Mouse (Mus musculus) hindbrain, postnatal 0 days (tissue): Measurements from ENCODE around the gene Fam217a. TPM values are rescaled to one million over a fixed set of nuclear protein-coding genes. Genes with fewer than 3 reads are reported as not detected.
"Not testable (repeated sequence)": the region's sequence is repeated elsewhere in the genome, so short reads cannot be mapped to it uniquely, and the experiment has no call there.

Experiments
- ATAC-seq: fragments of 200-750 bp; cut with Nextera tagmentation; 2 replicates; pipeline ENCODE4 v1.8.0; 2017; ENCODE audit warnings: mild to moderate bottlenecking, moderate TSS enrichment, moderate library complexity
- DNase-seq: peaks from one replicate; pipeline ENCODE4 v3.0.0-alpha.2; 2015; ENCODE audit warnings: low spot score
- H3K27ac ChIP-seq: fragments of 300-500 bp; sonication (generic); 2 replicates; pipeline ENCODE4 v1.5.1; 2014; ENCODE audit warnings: mild to moderate bottlenecking
- H3K27me3 ChIP-seq: fragments of 300-500 bp; sonication (generic); 2 replicates; pipeline ENCODE4 v1.6.1; 2014; ENCODE audit warnings: low read length, mixed read lengths; ENCODE audit not compliant: insufficient read depth
- H3K36me3 ChIP-seq: fragments of 300-500 bp; sonication (generic); 2 replicates; pipeline ENCODE4 v1.6.1; 2014; ENCODE audit warnings: low read length, mixed read lengths; ENCODE audit not compliant: insufficient read depth
- H3K4me1 ChIP-seq: fragments of 300-500 bp; sonication (generic); 2 replicates; pipeline ENCODE4 v1.6.1; 2014; ENCODE audit warnings: antibody characterized with exemption, low read length, mixed read lengths; ENCODE audit not compliant: insufficient read depth
- H3K4me2 ChIP-seq: fragments of 300-500 bp; sonication (generic); 2 replicates; pipeline ENCODE4 v1.6.1; 2014; ENCODE audit warnings: low read depth, mild to moderate bottlenecking, low read length, moderate library complexity, mixed read lengths
- H3K4me3 ChIP-seq: fragments of 300-500 bp; sonication (generic); 2 replicates; pipeline ENCODE4 v1.5.1; 2014; ENCODE audit warnings: low read length
- H3K9ac ChIP-seq: fragments of 300-500 bp; sonication (generic); replicated peaks from 2 replicates; pipeline ENCODE4 v1.6.1; 2014; ENCODE audit warnings: mild to moderate bottlenecking, low read length, moderate library complexity, mixed read lengths
- H3K9me3 ChIP-seq: fragments of 300-500 bp; sonication (generic); 2 replicates; pipeline ENCODE4 v1.6.1; 2016; ENCODE audit warnings: low read length, mixed read lengths
- CTCF ChIP-seq: IDR thresholded peaks from 2 replicates; pipeline ENCODE4 v1.5.1; 2016; ENCODE audit warnings: antibody characterized with exemption, control low read depth, low read depth
- WGBS: fragments of 180-500 bp; shearing (Covaris S2); extraction: QIAGEN DNeasy Blood & Tissue Kit; methylation state at CpG from one replicate; pipeline ENCODE4 v1.1.7; 2014; 5-methylcytosine and 5-hydroxymethylcytosine counted together
- polyA plus RNA-seq: library from polyadenylated mRNA; unstranded; fragments of >200 nt; fragmentation: Nextera tagmentation; extraction: Ambion mirVana; gene quantifications from 2 replicates; pipeline ENCODE4 v1.2.1, GENCODE M21; 2015
- total RNA-seq: library from RNA; depleted of rRNA; stranded (reverse); fragments of >200 nt; gene quantifications from 2 replicates; pipeline ENCODE4 v1.2.3, GENCODE M21; 2014

Gene Fam217a
- total and polyA plus RNA-seq, 2 experiments from 2014 or later = 0.16 to 1.2 TPM

- Histone ChIP-seq H3K4me2 (peak within 1 kb of the TSS; percentile 76), H3K4me1 (no peaks in the 10 kb centered on the region), H3K9me3 (no peaks in the 10 kb centered on the region), H3K27ac (no peak within 1 kb of the TSS), H3K4me3 (peak within 1 kb of the TSS; percentile 40), H3K27me3 (no peaks in the 10 kb centered on the region; the same call in 1 of the 2 replicates), H3K36me3 (no peaks in the 10 kb centered on the region), H3K9ac (0 out of 2 replicates have a peak within 1 kb of the TSS, but pooled peaks have one; percentile 24)
- WGBS = 2% methylated on average over 32 of the region's 32 CpGs
- DNase-seq (peak; percentile 20), ATAC-seq (peak; percentile 66)
- no peak for TF ChIP-seq CTCF
These were observed 39.6 kb upstream of the Fam217a start, which contains the start of gene Eci3 for GRCm38 (mm10) chr13:34963511-34964397. Eci3 (minus strand) TSS chr13:34963810.

- H3K36me3 ChIP-seq = no peaks in the 10 kb centered on the region
- H3K9me3 ChIP-seq = no peaks in the 10 kb centered on the region
- WGBS = 81% methylated on average over 4 of the region's 4 CpGs
- no peaks in the 10 kb centered on the region; the same call in 1 of the 2 replicates for H3K27me3 ChIP-seq
- TF ChIP-seq CTCF = no peak
- no peak overlapping the region for H3K4me2 ChIP-seq
- no peak overlapping the region for H3K27ac ChIP-seq
- no peaks in the 10 kb centered on the region for H3K4me1 ChIP-seq
- no peak overlapping the region for H3K4me3 ChIP-seq
- H3K9ac ChIP-seq = no peak overlapping the region
- ATAC-seq (no peak), DNase-seq (no peak)
These were observed 37.1 kb upstream of the Fam217a start for GRCm38 (mm10) chr13:34960996-34961770.

DNA sequence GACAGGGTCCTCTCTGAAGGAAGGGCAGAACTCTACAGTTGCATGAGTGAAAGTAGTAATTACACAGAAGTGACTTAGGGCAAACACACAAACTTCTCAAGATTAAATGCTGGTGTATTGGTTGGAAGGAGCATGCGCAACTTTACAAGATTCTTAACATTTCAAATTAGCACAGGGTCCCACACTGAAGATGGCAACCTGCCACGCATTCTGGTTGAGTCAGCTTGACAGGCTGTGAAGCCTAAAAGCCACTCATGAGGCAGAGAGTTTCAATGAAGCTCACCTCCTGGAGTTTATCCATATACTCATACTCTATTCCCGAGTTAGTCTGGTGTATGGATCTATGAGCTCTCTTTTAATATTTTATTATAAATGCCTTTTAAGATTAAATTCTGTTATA lies 34.0 kb upstream of the Fam217a start:
- DNase-seq, H3K4me2 ChIP-seq, H3K36me3 ChIP-seq, H3K4me1 ChIP-seq, H3K27ac ChIP-seq, H3K4me3 ChIP-seq, ATAC-seq, H3K9ac ChIP-seq, H3K27me3 ChIP-seq, H3K9me3 ChIP-seq: not testable (repeated sequence)
- WGBS = 71% methylated on average over 3 of the region's 3 CpGs

- Histone ChIP-seq H3K36me3 (no peaks in the 10 kb centered on the region), H3K27ac (no peak overlapping the region), H3K4me2 (no peak overlapping the region), H3K27me3 (no peaks in the 10 kb centered on the region), H3K9ac (no peak overlapping the region), H3K9me3 (no peaks in the 10 kb centered on the region), H3K4me3 (no peak overlapping the region), H3K4me1 (no peaks in the 10 kb centered on the region)
- 83% methylated on average over 4 of the region's 4 CpGs for WGBS
- ATAC-seq = no peak
- DNase-seq = no peak
- no peak for TF ChIP-seq CTCF
These were observed 32.8 kb upstream of the Fam217a start for GRCm38 (mm10) chr13:34956901-34957300.

DNA sequence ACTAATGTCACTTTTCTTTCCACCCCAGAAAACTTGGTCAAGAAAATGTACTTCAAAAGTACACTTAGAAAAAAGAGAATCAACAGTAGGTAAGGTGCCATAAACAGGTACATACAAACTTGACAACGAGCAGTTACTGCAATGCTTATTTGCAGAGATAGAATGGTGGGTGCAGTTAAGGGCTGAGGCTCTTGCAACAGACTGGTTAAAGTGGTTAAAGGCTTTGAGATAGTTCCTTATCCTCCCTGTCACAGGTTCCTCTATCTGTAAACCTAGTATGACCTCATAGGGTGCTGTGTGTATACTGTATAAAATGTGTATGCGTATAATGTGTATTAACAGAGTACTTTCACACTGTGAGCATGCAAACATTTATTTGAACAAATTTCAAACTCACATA lies 27.3 kb upstream of the Fam217a start:
- H3K27me3 ChIP-seq, ATAC-seq, H3K9ac ChIP-seq, H3K36me3 ChIP-seq, H3K9me3 ChIP-seq, H3K4me3 ChIP-seq, H3K4me1 ChIP-seq, DNase-seq, H3K4me2 ChIP-seq, H3K27ac ChIP-seq: not testable (repeated sequence)
- 93% methylated on average over 2 of the region's 2 CpGs for WGBS

- Histone ChIP-seq H3K9ac (no peak overlapping the region), H3K4me2 (no peak overlapping the region), H3K27ac (no peak overlapping the region), H3K4me1 (no peaks in the 10 kb centered on the region), H3K27me3 (no peaks in the 10 kb centered on the region), H3K4me3 (no peak overlapping the region), H3K36me3 (no peaks in the 10 kb centered on the region), H3K9me3 (no peaks in the 10 kb centered on the region)
- ATAC-seq (no peak), DNase-seq (no peak)
- no peak for TF ChIP-seq CTCF
These were observed 18.3 kb upstream of the Fam217a start for GRCm38 (mm10) chr13:34942370-34942769.
